Mouse (Mus musculus) cerebellum, adult 2 months (tissue): Measurements from ENCODE around the gene AW822073. TPM values are rescaled to one million over a fixed set of nuclear protein-coding genes. Genes with fewer than 3 reads are reported as not detected.
"Not testable (repeated sequence)": the region's sequence is repeated elsewhere in the genome, so short reads cannot be mapped to it uniquely, and the experiment has no call there.

Experiments used
- DNase-seq, 2 experiments: peaks; one replicate each; pipeline ENCODE4 v3.0.0; 2021
- H3K27ac ChIP-seq: fragments of 200-500 bp; 2 replicates; pipeline ENCODE4 v1.5.1; 2012; ENCODE audit warnings: low read length, control low read depth, inconsistent platforms; ENCODE audit not compliant: insufficient read depth
- H3K27me3 ChIP-seq: fragments of 200-500 bp; 2 replicates; pipeline ENCODE4 v1.6.1; 2012; ENCODE audit warnings: inconsistent platforms, mild to moderate bottlenecking, low read length, moderate library complexity; ENCODE audit not compliant: control insufficient read depth, insufficient read depth
- H3K4me1 ChIP-seq: fragments of 200-500 bp; 2 replicates; pipeline ENCODE4 v1.6.1; 2011; ENCODE audit warnings: low read length; ENCODE audit not compliant: control insufficient read depth, insufficient read depth
- H3K4me3 ChIP-seq: fragments of 200-500 bp; replicated peaks from 2 replicates; pipeline ENCODE3; 2011; ENCODE audit warnings: mild to moderate bottlenecking, low read depth, low read length, control low read depth; ENCODE audit not compliant: insufficient read depth
- CTCF ChIP-seq: fragments of 200-500 bp; IDR thresholded peaks from 2 replicates; pipeline ENCODE4 v1.5.1; 2011; ENCODE audit warnings: low read depth, mild to moderate bottlenecking, control low read depth, low read length, moderate library complexity, borderline replicate concordance; ENCODE audit not compliant: insufficient read depth
- POLR2A ChIP-seq: fragments of 200-500 bp; IDR thresholded peaks from 2 replicates; pipeline ENCODE4 v1.6.1; 2011; ENCODE audit warnings: low read length, control low read depth, borderline replicate concordance; ENCODE audit not compliant: insufficient read depth
- WGBS: fragments of 180-500 bp; shearing (Covaris S2); methylation state at CpG from one replicate; pipeline ENCODE4 v1.1.7; 2018; 5-methylcytosine and 5-hydroxymethylcytosine counted together
- polyA plus RNA-seq: library from polyadenylated mRNA; depleted of rRNA; stranded (reverse); fragments of >200 nt; gene quantifications from 2 replicates; pipeline ENCODE4 v1.2.3, GENCODE M21; 2012

The AW822073 gene
- polyA plus RNA-seq, 1 experiment: not detected

DNA sequence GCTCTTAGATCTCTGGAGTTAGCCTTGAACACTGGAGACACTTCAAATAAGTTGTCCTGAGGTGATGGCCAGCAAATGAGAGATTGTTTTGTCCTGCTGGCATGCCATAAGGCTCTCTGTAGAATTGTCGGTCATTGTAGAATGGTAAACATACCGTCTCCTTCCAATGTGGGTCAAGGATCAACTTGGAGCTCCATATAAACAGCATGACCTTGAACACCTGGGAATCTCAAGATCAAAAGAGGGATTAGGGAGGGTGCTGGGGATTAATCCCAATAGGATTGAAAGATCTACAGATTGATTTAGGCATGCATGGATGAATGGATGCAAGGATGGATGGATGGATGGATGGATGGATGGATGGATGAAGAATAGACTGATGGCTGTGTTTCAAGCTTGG is 3.2 kb downstream of the AW822073 start:
- H3K4me1 ChIP-seq, H3K27ac ChIP-seq, H3K4me3 ChIP-seq, H3K27me3 ChIP-seq, DNase-seq: not testable (repeated sequence)
- 92% methylated on average over 2 of the region's 2 CpGs for WGBS

DNA sequence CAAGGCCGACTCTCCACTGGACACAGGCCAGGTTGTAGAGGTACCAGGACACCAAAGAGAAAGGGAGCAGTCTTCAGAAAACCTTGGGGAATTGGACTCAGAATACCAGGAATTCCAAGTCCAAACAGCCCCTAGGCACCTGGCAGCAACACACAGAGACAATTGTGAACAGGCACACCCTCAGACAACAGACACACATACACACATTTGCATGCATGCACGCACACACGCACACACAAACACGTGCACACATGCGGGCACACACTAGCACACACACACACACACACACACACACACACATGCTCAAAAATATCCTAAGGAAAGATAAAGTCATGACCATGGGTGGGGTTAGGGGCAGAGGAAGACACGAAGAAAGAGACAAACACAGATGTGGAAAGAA is 4.0 kb downstream of the AW822073 start:
- no peak for DNase-seq
- 76% methylated on average over 6 of the region's 6 CpGs for WGBS
- Histone ChIP-seq H3K4me3 (no peak overlapping the region), H3K27ac (no peak overlapping the region), H3K27me3 (no peaks in the 10 kb centered on the region), H3K4me1 (no peaks in the 10 kb centered on the region)
- no peak for TF ChIP-seq POLR2A
- no peak for TF ChIP-seq CTCF

DNA sequence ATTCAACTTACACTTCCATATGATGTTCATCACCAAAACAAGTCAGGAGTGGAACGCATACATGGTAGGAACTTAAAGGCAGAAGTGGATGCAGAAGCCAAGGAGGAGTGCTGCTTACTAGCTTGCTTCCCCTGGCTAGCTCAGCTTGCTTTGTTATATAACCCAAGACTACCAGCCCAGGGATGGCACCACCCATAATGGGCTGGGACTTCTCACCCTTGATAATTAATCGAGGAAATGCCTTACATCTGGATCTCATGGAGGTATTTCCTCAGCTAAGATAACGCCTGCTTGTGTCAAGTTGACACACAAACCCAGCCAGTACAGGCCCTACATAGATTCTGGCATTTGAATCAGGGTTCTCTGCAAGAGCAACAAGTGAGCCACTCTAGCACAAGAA is 7.4 kb downstream of the AW822073 start:
- Histone ChIP-seq H3K4me3 (no peak overlapping the region), H3K27ac (no peak overlapping the region), H3K4me1 (no peaks in the 10 kb centered on the region), H3K27me3 (no peaks in the 10 kb centered on the region)
- DNase-seq: no peak
- WGBS: 86% methylated on average over 3 of the region's 3 CpGs
- TF ChIP-seq POLR2A: no peak
- TF ChIP-seq CTCF: no peak

DNA sequence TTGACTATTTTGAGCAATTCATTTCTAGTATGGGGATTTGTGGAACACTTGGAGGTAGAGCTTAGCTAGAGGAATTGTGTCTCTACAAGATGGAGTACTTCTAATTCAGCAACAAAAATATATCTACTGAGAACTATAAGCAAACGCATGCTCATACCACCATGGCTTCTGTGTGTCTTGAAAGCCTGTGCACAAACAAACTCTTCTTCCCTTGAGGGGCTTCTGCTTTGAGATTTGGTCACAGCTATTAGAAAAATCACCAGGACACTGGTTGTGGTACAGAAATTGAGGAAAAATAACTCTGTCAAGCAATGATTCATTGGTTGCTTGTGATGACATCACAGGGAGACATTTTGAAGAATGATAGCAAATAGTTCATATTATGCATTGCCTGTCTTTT is 9.4 kb downstream of the AW822073 start:
- Histone ChIP-seq H3K27me3 (no peaks in the 10 kb centered on the region), H3K4me1 (no peaks in the 10 kb centered on the region), H3K4me3 (no peak overlapping the region), H3K27ac (no peak overlapping the region)
- DNase-seq: no peak
- no peak for TF ChIP-seq CTCF
- TF ChIP-seq POLR2A: no peak
- WGBS: 92% methylated on average over 1 of the region's 1 CpGs

DNA sequence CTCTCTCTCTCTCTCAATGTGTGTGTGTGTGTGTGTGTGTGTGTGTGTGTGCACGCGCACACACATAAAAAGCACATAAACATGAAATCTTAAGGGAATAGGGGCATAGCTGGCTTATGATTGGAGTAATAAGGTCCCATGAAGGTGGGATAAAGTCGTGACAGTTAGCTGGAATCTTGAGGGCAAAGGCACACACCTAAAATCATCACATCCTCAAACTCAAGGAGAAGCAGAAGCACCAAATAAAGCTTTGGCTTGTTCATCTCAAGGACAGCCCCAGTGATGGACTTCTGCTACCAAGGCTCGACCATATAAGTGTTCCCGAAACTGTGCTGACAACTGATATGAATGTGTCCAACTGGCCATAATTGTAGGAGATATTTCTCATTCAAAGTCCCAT is 9.8 kb downstream of the AW822073 start:
- 86% methylated on average over 5 of the region's 5 CpGs for WGBS

DNA sequence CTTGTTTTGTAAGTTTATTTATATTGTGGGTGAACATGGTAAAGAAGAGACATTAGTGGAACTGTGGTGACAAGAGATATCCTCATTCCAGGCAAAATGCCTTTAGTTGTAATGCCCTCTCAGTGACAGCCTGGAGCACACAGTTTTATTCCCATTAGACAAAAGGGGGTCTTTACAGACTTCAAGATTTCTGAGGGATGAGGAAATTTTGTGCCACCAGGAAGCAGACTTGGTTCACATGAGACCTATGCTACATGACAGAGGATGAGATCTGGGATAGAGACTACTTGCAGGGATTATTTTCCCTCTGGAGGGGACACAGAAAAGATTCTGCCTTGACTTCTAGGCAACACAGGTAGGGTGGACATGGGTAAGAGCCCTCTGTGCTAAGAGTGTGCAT is 10.2 kb downstream of the AW822073 start:
- TF ChIP-seq POLR2A: no peak
- TF ChIP-seq CTCF: no peak
- Histone ChIP-seq H3K27me3 (no peaks in the 10 kb centered on the region), H3K4me1 (no peaks in the 10 kb centered on the region), H3K4me3 (no peak overlapping the region), H3K27ac (no peak overlapping the region)
- no peak for DNase-seq

More for the DNA sequence above, 9.8 kb downstream of the AW822073 start:
- Histone ChIP-seq H3K4me1 (no peaks in the 10 kb centered on the region), H3K27ac (no peak overlapping the region), H3K4me3 (no peak overlapping the region), H3K27me3 (no peaks in the 10 kb centered on the region)
- DNase-seq: no peak
- TF ChIP-seq POLR2A (no peak), CTCF (no peak)

DNA sequence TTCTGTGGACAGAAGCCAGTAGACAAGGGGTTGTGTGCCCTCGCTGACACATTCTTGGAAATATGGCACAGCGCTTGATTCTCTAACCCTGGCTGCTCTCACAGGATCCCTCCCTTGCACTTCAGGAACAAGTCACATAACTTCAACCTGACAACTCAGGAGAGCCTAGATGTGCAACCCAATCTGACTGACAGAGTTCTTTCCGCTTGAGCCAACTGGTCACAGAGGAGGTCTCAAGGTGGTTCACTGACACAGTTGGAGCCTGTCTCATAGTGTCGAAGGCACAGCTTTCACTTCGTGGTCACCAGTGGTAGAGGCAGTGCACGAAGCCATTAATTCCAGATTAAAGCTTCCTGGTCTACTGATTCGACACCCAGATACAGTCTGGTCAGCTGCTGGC is 12.5 kb downstream of the AW822073 start:
- no peaks in the 10 kb centered on the region for H3K27me3 ChIP-seq
- H3K4me3 ChIP-seq: no peak overlapping the region
- 76% methylated on average over 7 of the region's 7 CpGs for WGBS
- H3K4me1 ChIP-seq: no peaks in the 10 kb centered on the region
- no peak for DNase-seq
- TF ChIP-seq CTCF (no peak), POLR2A (no peak)
- no peak overlapping the region for H3K27ac ChIP-seq

DNA sequence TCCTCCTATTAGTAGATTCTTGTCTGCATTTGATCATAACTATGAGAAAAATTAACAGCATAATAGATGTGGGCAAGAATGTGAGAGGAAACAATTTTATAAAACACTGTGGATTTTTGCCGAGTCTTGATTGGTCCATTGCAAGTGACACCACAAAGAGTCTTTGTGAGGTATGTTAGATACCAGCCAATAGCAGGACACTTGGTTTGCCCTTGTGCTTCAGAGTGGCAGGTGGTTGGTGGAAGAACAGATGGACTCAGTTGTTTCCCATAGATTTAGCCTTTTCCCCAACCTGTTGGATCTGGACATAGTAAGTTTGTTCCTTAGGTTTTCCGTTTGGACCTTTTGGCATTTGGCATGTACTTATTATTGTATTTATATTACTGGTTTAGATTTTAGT is 13.5 kb downstream of the AW822073 start:
- Histone ChIP-seq H3K27me3 (no peaks in the 10 kb centered on the region), H3K27ac (no peak overlapping the region), H3K4me1 (no peaks in the 10 kb centered on the region), H3K4me3 (no peak overlapping the region)
- WGBS: 89% methylated on average over 2 of the region's 2 CpGs
- TF ChIP-seq POLR2A (no peak), CTCF (no peak)
- DNase-seq: no peak

DNA sequence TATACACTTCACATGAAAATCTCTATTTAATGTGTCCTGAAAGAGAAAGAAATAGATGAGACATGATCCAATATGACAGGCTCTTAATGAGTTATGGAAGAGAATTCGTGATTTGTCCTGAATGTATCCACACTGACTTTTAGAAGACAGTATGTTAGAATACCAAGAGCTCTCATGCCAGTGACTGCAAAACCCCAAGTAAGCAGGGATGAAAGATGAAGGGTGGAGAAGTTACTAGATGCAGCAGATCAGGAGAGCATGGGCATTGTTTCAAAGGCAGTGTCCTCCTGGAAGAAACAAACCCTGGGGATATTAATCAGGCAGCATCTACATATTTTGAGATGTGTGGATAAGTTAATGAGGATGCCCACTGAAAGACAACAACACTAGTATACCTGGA is 14.2 kb downstream of the AW822073 start:
- no peak overlapping the region for H3K4me3 ChIP-seq
- no peak overlapping the region for H3K27ac ChIP-seq
- DNase-seq: no peak
- H3K27me3 ChIP-seq: no peaks in the 10 kb centered on the region
- TF ChIP-seq POLR2A (no peak), CTCF (no peak)
- 52% methylated on average over 1 of the region's 1 CpGs for WGBS
- H3K4me1 ChIP-seq: no peaks in the 10 kb centered on the region
